Mouse (Mus musculus): ENCODE results near the gene Crybg2. TPM values are rescaled to one million over a fixed set of nuclear protein-coding genes. Genes with fewer than 3 reads are reported as not detected.

Crybg2 gene
- 10 to 100 TPM in 1 of 2 experiments, 1 to 10 TPM in 1; 8.5 to 18.7 TPM for total RNA-seq (2023)

GRCm38 (mm10) chr4:134060135-134060865 is at the start of gene Crybg2:
TSS of gene Crybg2 (plus strand) at chr4:134060815.

GRCm38 (mm10) chr4:134018779-134019145 is 41.9 kb upstream of the Crybg2 start, which contains the start of gene Lin28a:
TSS of gene Lin28a (minus strand) at chr4:134018841.

GRCm38 (mm10) chr4:134053538-134053937 is 7.1 kb upstream of the Crybg2 start, which contains the start of gene Zfp683:
TSS of gene Zfp683 (plus strand) at chr4:134053838.

GRCm38 (mm10) chr4:134094923-134095547 is 34.4 kb downstream of the Crybg2 start, which contains the start of gene Cd52:
TSS of gene Cd52 (minus strand) at chr4:134095082.

GRCm38 (mm10) chr4:134101979-134102741 is 41.5 kb downstream of the Crybg2 start, which contains the start of gene Ubxn11:
TSS of gene Ubxn11 (plus strand) at chr4:134102570.

GRCm38 (mm10) chr4:134128221-134128982 is 67.8 kb downstream of the Crybg2 start, which contains the start of gene Sh3bgrl3:
TSS of gene Sh3bgrl3 (minus strand) at chr4:134128789.

Other genes with a start within 250 kb of the Crybg2 start
- 10 to 100 TPM; 77.9 to 94.2 TPM for gene Rps6ka1, start 173.0 kb upstream of the Crybg2 start, total RNA-seq (2023)
- gene Hmgn2, start 92.2 kb upstream of the Crybg2 start, total RNA-seq (2023), result 100 to 1,000 TPM; 263 to 276 TPM
- gene Dhdds, start 59.9 kb upstream of the Crybg2 start, total RNA-seq (2023), result 10 to 100 TPM; 32.5 to 34.5 TPM
- not detected for gene Lin28a, start 42.0 kb upstream of the Crybg2 start, total RNA-seq (2023)
- not detected for gene Zfp683, start 7.0 kb upstream of the Crybg2 start, total RNA-seq (2023)
- gene Cd52, start 34.3 kb downstream of the Crybg2 start, total RNA-seq (2023), result 1,000 to 10,000 TPM; 1,727 to 1,891 TPM
- gene Ubxn11, start 41.8 kb downstream of the Crybg2 start, total RNA-seq (2023), result 10 to 100 TPM; 35.7 to 54.9 TPM
- gene Sh3bgrl3, start 68.0 kb downstream of the Crybg2 start, total RNA-seq (2023), result 100 to 1,000 TPM; 629 to 698 TPM
- gene Cep85, start 126.3 kb downstream of the Crybg2 start, total RNA-seq (2023), result 10 to 100 TPM; 14.3 to 25.1 TPM
- gene Gm7534, start 142.2 kb downstream of the Crybg2 start, total RNA-seq (2023), result not detected
- gene Catsper4, start 166.6 kb downstream of the Crybg2 start, total RNA-seq (2023), result not detected
- not detected for gene Cnksr1, start 177.6 kb downstream of the Crybg2 start, total RNA-seq (2023)
- not detected for gene E130218I03Rik, start 182.8 kb downstream of the Crybg2 start, total RNA-seq (2023)
- gene Zfp593, start 184.8 kb downstream of the Crybg2 start, total RNA-seq (2023), result 10 to 100 TPM; 22.9 to 25.0 TPM
- gene Gm30191, start 186.1 kb downstream of the Crybg2 start, total RNA-seq (2023), result not detected
- gene Grrp1, start 193.3 kb downstream of the Crybg2 start, total RNA-seq (2023), result not detected
- gene Pdik1l, start 227.1 kb downstream of the Crybg2 start, total RNA-seq (2023), result 10 to 100 TPM; 16.2 to 17.3 TPM

Measured in B cell, adult 67 days (primary cell).